Mouse (Mus musculus) neural tube, embryonic 15.5 days (tissue): ENCODE data around the gene Ube2b. TPM values are rescaled to one million over a fixed set of nuclear protein-coding genes. Genes with fewer than 3 reads are reported as not detected.
A peak's percentile ranks its signal among the peaks of the same experiment; 100 is the strongest.

Source experiments
- ATAC-seq: fragments of 200-750 bp; cut with Nextera tagmentation; 2 replicates; pipeline ENCODE4 v1.8.0; 2017; ENCODE audit warnings: mild to moderate bottlenecking, moderate TSS enrichment, moderate library complexity; ENCODE audit not compliant: low FRiP score
- H3K27ac ChIP-seq: fragments of 300-500 bp; sonication (generic); replicated peaks from 2 replicates; pipeline ENCODE4 v1.5.1; 2015; ENCODE audit warnings: mild to moderate bottlenecking, inconsistent platforms
- H3K27me3 ChIP-seq: fragments of 300-500 bp; sonication (generic); replicated peaks from 2 replicates; pipeline ENCODE4 v1.6.1; 2015; ENCODE audit warnings: inconsistent platforms
- H3K36me3 ChIP-seq: fragments of 300-500 bp; sonication (generic); 2 replicates; pipeline ENCODE4 v1.6.1; 2015; ENCODE audit warnings: inconsistent platforms
- H3K4me1 ChIP-seq: fragments of 300-500 bp; sonication (generic); 2 replicates; pipeline ENCODE4 v1.6.1; 2015; ENCODE audit warnings: inconsistent platforms
- H3K4me2 ChIP-seq: fragments of 300-500 bp; sonication (generic); 2 replicates; pipeline ENCODE4 v1.6.1; 2015; ENCODE audit warnings: inconsistent platforms, mild to moderate bottlenecking, moderate library complexity
- H3K4me3 ChIP-seq: fragments of 300-500 bp; sonication (generic); replicated peaks from 2 replicates; pipeline ENCODE4 v1.5.1; 2015; ENCODE audit warnings: mild to moderate bottlenecking, inconsistent platforms
- H3K9ac ChIP-seq: fragments of 300-500 bp; sonication (generic); replicated peaks from 2 replicates; pipeline ENCODE4 v1.6.1; 2015; ENCODE audit warnings: mild to moderate bottlenecking, inconsistent platforms
- H3K9me3 ChIP-seq: fragments of 300-500 bp; sonication (generic); replicated peaks from 2 replicates; pipeline ENCODE4 v1.6.1; 2016; ENCODE audit warnings: inconsistent platforms
- WGBS: fragments of 180-500 bp; shearing (Covaris S2); methylation state at CpG from one replicate; pipeline ENCODE4 v1.1.7; 2015; ENCODE audit warnings: mixed read lengths; 5-methylcytosine and 5-hydroxymethylcytosine counted together
- polyA plus RNA-seq: library from polyadenylated mRNA; unstranded; fragments of >200 nt; fragmentation: Nextera tagmentation; extraction: Ambion mirVana; gene quantifications from 2 replicates; pipeline ENCODE4 v1.2.1, GENCODE M21; 2015

Ube2b gene
- 220 and 226 TPM in 2 replicates for polyA plus RNA-seq

- Histone ChIP-seq H3K4me2 (peak within 1 kb of the TSS; percentile 94), H3K4me3 (peak within 1 kb of the TSS; percentile 98), H3K27ac (peak within 1 kb of the TSS; percentile 99), H3K36me3 (peaks cover 17% of the 10 kb centered on the region), H3K9ac (peak within 1 kb of the TSS; percentile 99), H3K9me3 (no peaks in the 10 kb centered on the region), H3K27me3 (no peaks in the 10 kb centered on the region), H3K4me1 (peaks cover 53% of the 10 kb centered on the region)
- WGBS: under 1% methylated on average over 63 of the region's 63 CpGs
- peak; percentile 84 for ATAC-seq
Measured at GRCm38 (mm10) chr11:52000290-52000962, at the start of gene Ube2b. Gene Ube2b (minus strand): TSS chr11:52000762.

GRCm38 (mm10) chr11:52046446-52047165 is 46.0 kb upstream of the Ube2b start:
- Histone ChIP-seq H3K9me3 (no peaks in the 10 kb centered on the region), H3K27ac (no peak overlapping the region), H3K4me2 (no peak overlapping the region), H3K4me1 (peaks cover 7% of the 10 kb centered on the region; the same call in 1 of the 2 replicates), H3K27me3 (no peaks in the 10 kb centered on the region), H3K9ac (no peak overlapping the region), H3K4me3 (no peak overlapping the region), H3K36me3 (peaks cover 4% of the 10 kb centered on the region; the same call in 1 of the 2 replicates)
- WGBS: 30% methylated on average over 4 of the region's 4 CpGs
- ATAC-seq: no peak

- no peaks in the 10 kb centered on the region for H3K27me3 ChIP-seq
- no peak for ATAC-seq
- no peak overlapping the region for H3K4me2 ChIP-seq
- H3K36me3 ChIP-seq: peaks cover 4% of the 10 kb centered on the region; the same call in 1 of the 2 replicates
- H3K9ac ChIP-seq: no peak overlapping the region
- H3K27ac ChIP-seq: no peak overlapping the region
- peaks cover 7% of the 10 kb centered on the region; the same call in 1 of the 2 replicates for H3K4me1 ChIP-seq
- no peak overlapping the region for H3K4me3 ChIP-seq
- no peaks in the 10 kb centered on the region for H3K9me3 ChIP-seq
Measured at GRCm38 (mm10) chr11:52044156-52044555, 43.6 kb upstream of the Ube2b start.

DNA sequence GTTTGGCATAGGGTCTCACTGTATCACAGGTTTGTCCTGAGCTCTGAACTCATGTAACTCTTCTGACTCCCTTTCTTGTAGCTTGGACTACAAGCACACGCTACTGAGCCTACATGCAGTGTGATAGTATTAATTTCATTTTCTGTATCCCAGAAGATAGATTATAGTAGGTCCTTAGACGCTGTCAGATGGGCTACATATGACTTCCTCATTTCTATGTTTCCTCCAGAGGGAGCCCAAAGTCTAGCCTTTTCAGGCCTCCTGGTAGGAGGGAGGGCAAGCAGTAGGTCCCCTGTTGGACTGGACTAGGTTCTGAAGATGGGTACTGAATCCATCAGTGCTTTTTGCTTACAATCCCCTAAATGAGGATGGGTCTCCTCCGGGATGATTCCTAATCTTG is 42.7 kb upstream of the Ube2b start:
- no peak overlapping the region for H3K4me3 ChIP-seq
- H3K9me3 ChIP-seq: no peaks in the 10 kb centered on the region
- 76% methylated on average over 3 of the region's 3 CpGs for WGBS
- peaks cover 7% of the 10 kb centered on the region; the same call in 1 of the 2 replicates for H3K4me1 ChIP-seq
- no peaks in the 10 kb centered on the region for H3K27me3 ChIP-seq
- no peak overlapping the region for H3K9ac ChIP-seq
- no peak overlapping the region for H3K27ac ChIP-seq
- peaks cover 4% of the 10 kb centered on the region; the same call in 1 of the 2 replicates for H3K36me3 ChIP-seq
- H3K4me2 ChIP-seq: no peak overlapping the region
- no peak for ATAC-seq

DNA sequence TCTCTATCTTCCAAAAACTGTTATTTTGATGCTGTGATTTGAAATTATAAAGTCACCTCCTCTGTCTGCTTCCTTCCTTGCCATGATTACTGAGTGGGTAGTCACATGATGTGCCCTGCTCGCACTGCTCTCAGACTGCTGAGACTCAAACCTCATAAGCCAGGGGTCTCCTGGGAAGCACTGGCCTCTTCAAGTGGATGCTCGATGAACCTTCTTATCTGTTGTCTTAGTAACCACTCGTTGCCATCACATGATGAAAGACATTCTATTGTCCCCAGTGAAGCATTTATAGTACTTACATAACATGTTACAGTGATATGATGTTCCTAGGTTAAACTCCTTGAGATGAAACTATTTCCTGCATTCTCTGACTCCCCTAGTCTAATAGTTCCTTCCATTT is 37.1 kb upstream of the Ube2b start:
- Histone ChIP-seq H3K4me1 (no peaks in the 10 kb centered on the region), H3K9ac (no peak overlapping the region), H3K27me3 (no peaks in the 10 kb centered on the region), H3K27ac (no peak overlapping the region), H3K4me2 (no peak overlapping the region), H3K9me3 (no peaks in the 10 kb centered on the region), H3K4me3 (no peak overlapping the region), H3K36me3 (peaks cover 5% of the 10 kb centered on the region; the same call in 1 of the 2 replicates)
- WGBS: 33% methylated on average over 3 of the region's 3 CpGs
- ATAC-seq: no peak

GRCm38 (mm10) chr11:52035905-52036304 is 35.3 kb upstream of the Ube2b start:
- no peak for ATAC-seq
- whole genome bisulfite sequencing: 76% methylated on average over 3 of the region's 3 CpGs

DNA sequence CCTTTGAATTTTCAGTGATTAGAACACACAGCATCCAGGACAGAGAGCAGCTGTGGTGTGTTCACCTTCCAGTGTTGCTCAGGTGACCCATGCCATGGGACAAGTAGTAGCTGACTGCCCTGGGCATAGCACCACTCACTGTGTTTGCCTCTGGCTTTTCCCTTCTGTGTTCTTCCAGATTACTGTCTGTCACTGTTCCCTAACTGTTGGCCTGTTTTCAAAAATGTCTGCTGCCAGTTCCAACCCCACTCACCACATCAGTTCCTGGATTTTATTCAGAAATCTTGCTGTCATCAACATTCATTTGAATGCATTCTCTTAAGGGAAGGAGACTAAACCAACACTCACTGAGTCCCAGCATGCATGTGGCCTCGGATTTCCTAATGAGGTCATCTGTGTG is 33.4 kb upstream of the Ube2b start:
- Histone ChIP-seq H3K36me3 (peaks cover 11% of the 10 kb centered on the region; the same call in 1 of the 2 replicates), H3K9ac (no peak overlapping the region), H3K9me3 (no peaks in the 10 kb centered on the region), H3K27me3 (no peaks in the 10 kb centered on the region), H3K27ac (no peak overlapping the region), H3K4me3 (no peak overlapping the region), H3K4me2 (no peak overlapping the region), H3K4me1 (no peaks in the 10 kb centered on the region)
- 81% methylated on average over 1 of the region's 1 CpGs for WGBS
- ATAC-seq: no peak

More at GRCm38 (mm10) chr11:52035905-52036304, 35.3 kb upstream of the Ube2b start:
- H3K9me3 ChIP-seq: no peaks in the 10 kb centered on the region
- H3K4me1 ChIP-seq: no peaks in the 10 kb centered on the region
- H3K27ac ChIP-seq: no peak overlapping the region
- no peaks in the 10 kb centered on the region for H3K27me3 ChIP-seq
- H3K4me2 ChIP-seq: no peak overlapping the region
- H3K4me3 ChIP-seq: no peak overlapping the region
- H3K36me3 ChIP-seq: peaks cover 11% of the 10 kb centered on the region; the same call in 1 of the 2 replicates
- no peak overlapping the region for H3K9ac ChIP-seq

DNA sequence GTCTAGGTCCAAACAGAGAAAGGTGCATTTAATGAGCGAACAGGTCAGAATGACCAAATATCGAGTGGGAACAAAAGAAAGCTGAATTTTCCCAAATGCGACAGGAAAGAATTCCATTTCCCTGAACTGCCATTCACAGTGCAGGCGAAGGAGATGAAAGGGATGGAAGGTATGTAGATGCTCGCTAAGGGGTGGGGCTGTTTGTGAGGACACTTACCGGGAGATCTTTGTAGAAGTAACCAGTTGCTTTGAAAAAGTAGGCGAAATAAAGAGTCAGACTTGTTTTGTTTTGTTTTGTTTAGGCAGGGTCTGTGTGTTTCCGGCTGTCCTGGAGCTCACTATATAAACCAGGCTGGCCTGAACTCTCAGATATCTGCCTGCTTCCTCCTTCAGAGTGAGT is 31.8 kb upstream of the Ube2b start:
- no peak overlapping the region for H3K4me3 ChIP-seq
- H3K9ac ChIP-seq: no peak overlapping the region
- 61% methylated on average over 8 of the region's 8 CpGs for WGBS
- H3K27me3 ChIP-seq: no peaks in the 10 kb centered on the region
- no peak overlapping the region for H3K27ac ChIP-seq
- peaks cover 11% of the 10 kb centered on the region; the same call in 1 of the 2 replicates for H3K36me3 ChIP-seq
- no peak for ATAC-seq
- no peak overlapping the region for H3K4me2 ChIP-seq
- H3K4me1 ChIP-seq: no peaks in the 10 kb centered on the region
- no peaks in the 10 kb centered on the region for H3K9me3 ChIP-seq

- Histone ChIP-seq H3K4me2 (no peak overlapping the region), H3K36me3 (peaks cover 12% of the 10 kb centered on the region; the same call in 1 of the 2 replicates), H3K9me3 (no peaks in the 10 kb centered on the region), H3K9ac (no peak overlapping the region), H3K27ac (no peak overlapping the region), H3K27me3 (no peaks in the 10 kb centered on the region), H3K4me3 (no peak overlapping the region), H3K4me1 (no peaks in the 10 kb centered on the region)
- ATAC-seq: no peak
- WGBS: 89% methylated on average over 9 of the region's 9 CpGs
Measured at GRCm38 (mm10) chr11:52018217-52018616, 17.7 kb upstream of the Ube2b start.

GRCm38 (mm10) chr11:52011541-52011940 is 11.0 kb upstream of the Ube2b start:
- H3K9ac ChIP-seq: no peak overlapping the region
- no peak overlapping the region for H3K4me3 ChIP-seq
- 70% methylated on average over 5 of the region's 5 CpGs for WGBS
- no peak overlapping the region for H3K4me2 ChIP-seq
- no peak for ATAC-seq
- H3K27me3 ChIP-seq: no peaks in the 10 kb centered on the region
- no peak overlapping the region for H3K27ac ChIP-seq
- H3K36me3 ChIP-seq: peaks cover 9% of the 10 kb centered on the region; the same call in 1 of the 2 replicates
- H3K4me1 ChIP-seq: no peaks in the 10 kb centered on the region
- no peaks in the 10 kb centered on the region for H3K9me3 ChIP-seq

GRCm38 (mm10) chr11:52011011-52011410 is 10.4 kb upstream of the Ube2b start:
- no peak overlapping the region for H3K4me2 ChIP-seq
- H3K36me3 ChIP-seq: peaks cover 9% of the 10 kb centered on the region; the same call in 1 of the 2 replicates
- no peak overlapping the region for H3K4me3 ChIP-seq
- H3K4me1 ChIP-seq: peaks cover 4% of the 10 kb centered on the region; the same call in 1 of the 2 replicates
- no peak for ATAC-seq
- no peak overlapping the region for H3K9ac ChIP-seq
- H3K27ac ChIP-seq: no peak overlapping the region
- no peaks in the 10 kb centered on the region for H3K27me3 ChIP-seq
- H3K9me3 ChIP-seq: no peaks in the 10 kb centered on the region
- WGBS: 92% methylated on average over 11 of the region's 11 CpGs

DNA sequence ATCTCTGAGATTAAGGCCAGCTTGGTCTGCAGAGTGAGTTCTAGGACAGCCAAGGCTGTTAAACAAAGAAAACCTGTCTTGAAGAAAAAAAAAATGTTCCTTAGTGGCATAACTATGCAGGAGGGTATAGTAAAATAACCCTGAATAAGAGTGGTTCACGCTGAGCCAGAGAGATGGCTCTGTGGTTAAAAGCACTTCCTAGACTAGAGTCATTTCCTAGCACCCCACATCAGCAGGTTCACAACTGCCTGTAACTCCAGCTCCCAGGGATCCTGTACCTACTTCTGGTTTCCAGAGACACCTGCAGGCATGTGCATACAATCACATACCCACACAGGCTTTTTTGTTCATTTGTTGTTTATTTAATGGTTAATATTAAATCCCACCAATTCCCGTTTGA is 5.0 kb upstream of the Ube2b start:
- H3K4me2 ChIP-seq: peak overlapping the region; percentile 25
- no peak for ATAC-seq
- H3K9me3 ChIP-seq: no peaks in the 10 kb centered on the region
- H3K4me1 ChIP-seq: peaks cover 28% of the 10 kb centered on the region
- no peaks in the 10 kb centered on the region for H3K36me3 ChIP-seq
- 54% methylated on average over 2 of the region's 2 CpGs for WGBS
- H3K4me3 ChIP-seq: no peak overlapping the region; the same call in 1 of the 2 replicates
- H3K9ac ChIP-seq: 0 out of 2 replicates have a peak overlapping the region, but pooled peaks have one; percentile 4
- no peaks in the 10 kb centered on the region for H3K27me3 ChIP-seq
- no peak overlapping the region for H3K27ac ChIP-seq
